Mouse (Mus musculus) midbrain, postnatal 0 days (tissue): ENCODE results near the gene Srgap2. TPM values are rescaled to one million over a fixed set of nuclear protein-coding genes. Genes with fewer than 3 reads are reported as not detected.
A peak's percentile ranks its signal among the peaks of the same experiment; 100 is the strongest.

Source experiments
- ATAC-seq: fragments of 200-750 bp; cut with Nextera tagmentation; 2 replicates; pipeline ENCODE4 v1.8.0; 2017; ENCODE audit warnings: moderate number of reproducible peaks, mild to moderate bottlenecking, moderate TSS enrichment, moderate library complexity; ENCODE audit not compliant: low FRiP score
- DNase-seq: peaks from one replicate; pipeline ENCODE4 v3.0.0-alpha.2; 2015; ENCODE audit warnings: low spot score
- H3K27ac ChIP-seq: fragments of 300-500 bp; sonication (generic); 2 replicates; pipeline ENCODE4 v1.5.1; 2014; ENCODE audit warnings: low read depth, mild to moderate bottlenecking, low read length, mixed read lengths
- H3K27me3 ChIP-seq: fragments of 300-500 bp; sonication (generic); 2 replicates; pipeline ENCODE4 v1.6.1; 2014; ENCODE audit warnings: low read length, control low read depth, mixed read lengths; ENCODE audit not compliant: insufficient read depth
- H3K36me3 ChIP-seq: fragments of 300-500 bp; sonication (generic); 2 replicates; pipeline ENCODE4 v1.6.1; 2014; ENCODE audit warnings: low read length, control low read depth, mixed read lengths; ENCODE audit not compliant: insufficient read depth
- H3K4me1 ChIP-seq: fragments of 300-500 bp; sonication (generic); 2 replicates; pipeline ENCODE4 v1.6.1; 2014; ENCODE audit warnings: mild to moderate bottlenecking, control low read depth, antibody characterized with exemption, low read length, mixed read lengths; ENCODE audit not compliant: insufficient read depth
- H3K4me2 ChIP-seq: fragments of 300-500 bp; sonication (generic); 2 replicates; pipeline ENCODE4 v1.6.1; 2014; ENCODE audit warnings: low read depth, mild to moderate bottlenecking, low read length, mixed read lengths; ENCODE audit not compliant: poor library complexity, severe bottlenecking
- H3K4me3 ChIP-seq: fragments of 300-500 bp; sonication (generic); 2 replicates; pipeline ENCODE4 v1.5.1; 2014; ENCODE audit warnings: low read depth, mild to moderate bottlenecking, low read length, moderate library complexity
- H3K9ac ChIP-seq: fragments of 300-500 bp; sonication (generic); replicated peaks from 2 replicates; pipeline ENCODE4 v1.6.1; 2014; ENCODE audit warnings: mild to moderate bottlenecking, low read length, moderate library complexity, mixed read lengths; ENCODE audit not compliant: poor library complexity, severe bottlenecking
- H3K9me3 ChIP-seq: fragments of 300-500 bp; sonication (generic); 2 replicates; pipeline ENCODE4 v1.6.1; 2016; ENCODE audit warnings: low read length, control low read depth
- CTCF ChIP-seq: IDR thresholded peaks from 2 replicates; pipeline ENCODE4 v1.5.1; 2016; ENCODE audit warnings: antibody characterized with exemption, mild to moderate bottlenecking
- WGBS: fragments of 180-500 bp; shearing (Covaris S2); extraction: QIAGEN DNeasy Blood & Tissue Kit; methylation state at CpG from one replicate; pipeline ENCODE4 v1.1.7; 2014; 5-methylcytosine and 5-hydroxymethylcytosine counted together
- polyA plus RNA-seq: library from polyadenylated mRNA; unstranded; fragments of >200 nt; fragmentation: Nextera tagmentation; extraction: Ambion mirVana; gene quantifications from 2 replicates; pipeline ENCODE4 v1.2.1, GENCODE M21; 2015
- total RNA-seq: library from RNA; depleted of rRNA; stranded (reverse); fragments of >200 nt; gene quantifications from 2 replicates; pipeline ENCODE4 v1.2.3, GENCODE M21; 2014

Srgap2 gene
- total and polyA plus RNA-seq, 2 experiments from 2014 or later = 26.9 to 76.1 TPM

DNA sequence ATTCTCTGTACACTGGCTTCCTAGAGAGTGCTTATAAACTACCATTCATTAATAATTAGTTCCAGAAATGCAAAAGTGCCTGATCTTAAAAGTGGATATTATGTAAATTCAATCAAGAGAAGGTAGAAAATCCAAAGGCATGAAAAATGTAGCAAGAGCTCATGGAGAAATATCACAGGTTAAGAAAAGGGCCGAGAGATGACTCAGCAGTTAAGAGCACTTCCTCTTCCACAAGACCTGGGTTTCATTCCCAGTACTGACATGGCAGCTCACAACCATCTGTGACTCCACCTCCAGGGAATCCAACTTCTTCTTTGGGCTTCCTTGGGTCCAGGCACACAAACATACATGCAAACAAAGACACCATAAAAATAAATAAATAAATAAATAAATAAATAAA lies 56.6 kb downstream of the Srgap2 start:
- Histone ChIP-seq H3K9ac (no peak overlapping the region), H3K36me3 (no peaks in the 10 kb centered on the region), H3K4me2 (no peak overlapping the region), H3K27ac (no peak overlapping the region), H3K4me3 (no peak overlapping the region), H3K27me3 (no peaks in the 10 kb centered on the region), H3K4me1 (no peaks in the 10 kb centered on the region), H3K9me3 (no peaks in the 10 kb centered on the region)
- ATAC-seq (no peak), DNase-seq (no peak)
- no peak for TF ChIP-seq CTCF
- WGBS = 85% methylated on average over 1 of the region's 1 CpGs

- 86% methylated on average over 4 of the region's 4 CpGs for WGBS
- H3K36me3 ChIP-seq = no peaks in the 10 kb centered on the region
- H3K9me3 ChIP-seq = no peaks in the 10 kb centered on the region
- no peak overlapping the region for H3K4me2 ChIP-seq
- no peak for TF ChIP-seq CTCF
- DNase-seq (no peak), ATAC-seq (no peak)
- H3K4me3 ChIP-seq = no peak overlapping the region
- H3K4me1 ChIP-seq = 0 out of 2 replicates have a peak, but pooled peaks cover 4% of the 10 kb centered on the region
- H3K27ac ChIP-seq = no peak overlapping the region
- H3K27me3 ChIP-seq = no peaks in the 10 kb centered on the region
- no peak overlapping the region for H3K9ac ChIP-seq
Observed at GRCm38 (mm10) chr1:131465855-131466254, 61.3 kb downstream of the Srgap2 start.

- Histone ChIP-seq H3K27me3 (no peaks in the 10 kb centered on the region), H3K36me3 (no peaks in the 10 kb centered on the region), H3K4me2 (no peak overlapping the region), H3K27ac (no peak overlapping the region), H3K4me1 (0 out of 2 replicates have a peak, but pooled peaks cover 4% of the 10 kb centered on the region), H3K4me3 (no peak overlapping the region), H3K9ac (no peak overlapping the region), H3K9me3 (no peaks in the 10 kb centered on the region)
- ATAC-seq = no peak
- no peak for DNase-seq
- TF ChIP-seq CTCF = no peak
- 92% methylated on average over 6 of the region's 6 CpGs for WGBS
Observed at GRCm38 (mm10) chr1:131463953-131464627, 63.1 kb downstream of the Srgap2 start.

- Histone ChIP-seq H3K4me3 (no peak overlapping the region), H3K4me1 (0 out of 2 replicates have a peak, but pooled peaks cover 4% of the 10 kb centered on the region), H3K4me2 (no peak overlapping the region), H3K27me3 (no peaks in the 10 kb centered on the region), H3K9me3 (no peaks in the 10 kb centered on the region), H3K9ac (no peak overlapping the region), H3K27ac (no peak overlapping the region), H3K36me3 (no peaks in the 10 kb centered on the region)
- no peak for ATAC-seq
- no peak for DNase-seq
- WGBS = 87% methylated on average over 1 of the region's 1 CpGs
- no peak for TF ChIP-seq CTCF
Observed at GRCm38 (mm10) chr1:131462541-131463067, 64.5 kb downstream of the Srgap2 start.

DNA sequence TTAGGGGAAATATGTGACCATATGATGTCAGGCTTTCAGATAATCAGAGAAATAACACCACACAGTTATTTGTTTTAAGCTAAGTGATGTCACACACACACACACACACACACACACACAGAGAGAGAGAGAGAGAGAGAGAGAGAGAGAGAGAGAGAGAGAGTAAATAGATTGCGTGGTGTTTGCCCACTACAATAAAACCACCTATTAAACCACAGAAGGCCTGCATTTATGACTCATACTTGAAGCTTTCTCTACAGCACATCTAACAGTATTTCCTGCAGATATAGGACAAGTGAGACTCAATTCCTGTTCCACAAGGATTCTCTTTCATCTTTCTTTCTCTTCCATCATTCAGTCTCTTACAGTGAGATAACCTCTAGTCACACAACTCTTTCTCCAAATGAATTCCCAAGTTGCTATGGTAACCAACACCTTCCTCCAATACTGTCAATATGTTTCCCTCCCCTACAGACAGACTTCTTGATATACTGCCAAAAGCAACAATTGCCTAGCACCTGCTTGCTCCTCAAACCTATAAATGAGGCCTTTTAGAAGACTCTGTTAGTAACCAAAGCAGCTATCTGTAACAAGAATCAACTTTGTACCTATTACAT lies 66.1 kb downstream of the Srgap2 start:
- no peaks in the 10 kb centered on the region for H3K9me3 ChIP-seq
- no peak for TF ChIP-seq CTCF
- no peak for ATAC-seq
- H3K4me3 ChIP-seq = no peak overlapping the region
- no peak overlapping the region for H3K4me2 ChIP-seq
- no peak overlapping the region for H3K9ac ChIP-seq
- peak; percentile 53 for DNase-seq
- 60% methylated on average over 1 of the region's 1 CpGs for WGBS
- H3K27me3 ChIP-seq = no peaks in the 10 kb centered on the region
- H3K36me3 ChIP-seq = no peaks in the 10 kb centered on the region
- H3K27ac ChIP-seq = no peak overlapping the region
- 0 out of 2 replicates have a peak, but pooled peaks cover 4% of the 10 kb centered on the region for H3K4me1 ChIP-seq

DNA sequence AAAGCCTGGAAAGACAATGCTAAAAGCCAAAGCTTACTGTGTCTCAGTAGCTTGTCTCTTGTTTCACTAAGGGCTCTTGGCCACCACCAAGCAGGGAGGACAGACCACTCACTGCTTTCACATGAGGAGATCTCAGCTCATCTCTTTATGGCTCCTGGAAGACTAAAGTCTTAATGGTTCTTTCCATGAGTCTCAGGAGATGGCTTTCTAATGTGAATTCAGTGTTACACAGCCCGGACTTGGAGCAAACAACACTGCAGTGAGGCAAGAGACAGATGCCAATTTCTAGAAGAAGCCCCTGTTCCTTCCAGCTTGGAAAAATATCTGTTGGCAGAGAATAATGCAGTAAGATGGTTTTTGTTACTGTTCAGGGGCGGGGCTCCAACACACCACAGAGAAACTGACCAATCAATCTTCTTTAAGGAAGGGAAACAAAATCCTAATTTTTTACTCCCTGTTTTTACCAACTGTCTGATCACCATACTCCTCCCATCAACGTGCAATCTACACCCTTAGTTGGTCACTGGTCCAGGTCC lies 71.7 kb downstream of the Srgap2 start:
- H3K9ac ChIP-seq = no peak overlapping the region
- no peak overlapping the region for H3K27ac ChIP-seq
- no peaks in the 10 kb centered on the region for H3K9me3 ChIP-seq
- H3K4me3 ChIP-seq = no peak overlapping the region
- H3K4me1 ChIP-seq = no peaks in the 10 kb centered on the region
- DNase-seq (no peak), ATAC-seq (no peak)
- H3K27me3 ChIP-seq = no peaks in the 10 kb centered on the region
- no peak for TF ChIP-seq CTCF
- no peak overlapping the region for H3K4me2 ChIP-seq
- WGBS = 88% methylated on average over 3 of the region's 3 CpGs
- no peaks in the 10 kb centered on the region for H3K36me3 ChIP-seq
